Mouse (Mus musculus): Measurements from ENCODE around the gene Cysrt1.
A peak's percentile ranks its signal among the peaks of the same experiment; 100 is the strongest.

Cysrt1 gene

DNA sequence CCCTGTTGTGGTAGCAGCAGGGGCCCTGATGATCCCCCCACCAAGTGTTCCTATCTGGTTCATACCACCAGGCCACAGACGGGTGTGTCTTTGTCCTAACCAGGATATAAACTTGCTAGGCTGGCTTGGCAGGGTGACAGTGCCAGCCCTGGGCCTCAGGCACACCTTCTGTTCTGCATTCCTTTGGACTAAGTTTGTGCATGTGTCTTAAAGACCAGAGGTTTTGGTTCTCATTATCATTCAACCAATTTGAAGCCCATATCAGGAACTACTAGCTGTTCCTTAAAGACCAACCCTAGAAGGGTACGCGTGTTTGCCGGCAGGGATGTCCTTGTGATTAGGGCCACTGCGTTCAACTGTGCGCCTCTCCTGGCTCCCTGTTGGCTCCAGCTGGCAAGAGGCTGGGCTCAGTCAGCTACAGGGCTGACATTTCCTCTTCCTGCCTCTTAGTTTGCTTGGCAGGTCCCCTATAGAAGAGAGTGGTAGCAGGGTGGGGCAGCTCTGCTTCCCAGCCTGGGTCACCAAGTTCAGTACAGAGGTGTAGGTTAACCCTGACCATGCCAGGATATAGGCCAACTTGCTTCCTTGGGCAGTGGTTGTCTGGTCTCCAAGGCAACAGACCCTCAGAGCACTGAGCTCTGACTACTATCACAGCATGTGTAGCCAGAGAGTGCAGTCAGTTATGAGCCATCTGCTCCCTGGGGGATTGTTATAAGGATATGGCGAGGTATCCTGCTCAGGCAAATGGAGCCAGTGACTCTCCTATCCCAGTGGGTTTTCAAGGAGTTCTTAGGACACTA is 44.8 kb upstream of the Cysrt1 start:
- Histone ChIP-seq H3K36me3 (ENCODE audit: insufficient read depth, low read length) (peaks cover 41% of the 10 kb centered on the region), H3K27me3 (ENCODE audit: insufficient read depth, low read length) (peaks cover 51% of the 10 kb centered on the region)
- TF ChIP-seq CTCF (conservative IDR thresholded peaks at IDR 0.05; ENCODE audit: low read length): no peak
- no peak for TF ChIP-seq POU5F1 (IDR thresholded peaks at IDR 0.05; ENCODE audit: borderline replicate concordance, low read length)
- no peak for TF ChIP-seq NANOG (IDR thresholded peaks at IDR 0.05; ENCODE audit: borderline replicate concordance, low read length)

GRCm38 (mm10) chr2:25286314-25286713 is 44.1 kb upstream of the Cysrt1 start:
- peaks cover 48% of the 10 kb centered on the region for H3K4me1 ChIP-seq (replicated peaks; ENCODE audit: low read depth, low read length)
- H3K27me3 ChIP-seq (ENCODE audit: insufficient read depth, low read length): peaks cover 44% of the 10 kb centered on the region
- peaks cover 46% of the 10 kb centered on the region for H3K36me3 ChIP-seq (ENCODE audit: insufficient read depth, low read length)
- no peak overlapping the region for H3K4me3 ChIP-seq (replicated peaks; ENCODE audit: low read length)
- H3K9me3 ChIP-seq (ENCODE audit: low read length): no peaks in the 10 kb centered on the region
- TF ChIP-seq POU5F1 (IDR thresholded peaks at IDR 0.05; ENCODE audit: borderline replicate concordance, low read length): no peak
- no peak for TF ChIP-seq NANOG (IDR thresholded peaks at IDR 0.05; ENCODE audit: borderline replicate concordance, low read length)
- TF ChIP-seq CTCF (conservative IDR thresholded peaks at IDR 0.05; ENCODE audit: low read length): no peak

More for the DNA sequence above, 44.8 kb upstream of the Cysrt1 start:
- H3K4me3 ChIP-seq (replicated peaks; ENCODE audit: low read length): no peak overlapping the region
- H3K4me1 ChIP-seq (replicated peaks; ENCODE audit: low read depth, low read length): peaks cover 55% of the 10 kb centered on the region
- no peaks in the 10 kb centered on the region for H3K9me3 ChIP-seq (ENCODE audit: low read length)

GRCm38 (mm10) chr2:25285551-25285950 is 43.3 kb upstream of the Cysrt1 start:
- TF ChIP-seq NANOG (IDR thresholded peaks at IDR 0.05; ENCODE audit: borderline replicate concordance, low read length) (no peak), POU5F1 (IDR thresholded peaks at IDR 0.05; ENCODE audit: borderline replicate concordance, low read length) (no peak), CTCF (conservative IDR thresholded peaks at IDR 0.05; ENCODE audit: low read length) (no peak)
- peaks cover 36% of the 10 kb centered on the region for H3K27me3 ChIP-seq (ENCODE audit: insufficient read depth, low read length)
- H3K4me3 ChIP-seq (replicated peaks; ENCODE audit: low read length): no peak overlapping the region
- peaks cover 54% of the 10 kb centered on the region for H3K36me3 ChIP-seq (ENCODE audit: insufficient read depth, low read length)
- H3K9me3 ChIP-seq (ENCODE audit: low read length): no peaks in the 10 kb centered on the region
- peaks cover 41% of the 10 kb centered on the region for H3K4me1 ChIP-seq (replicated peaks; ENCODE audit: low read depth, low read length)

GRCm38 (mm10) chr2:25278928-25279882 is 37.0 kb upstream of the Cysrt1 start:
- Histone ChIP-seq H3K9me3 (ENCODE audit: low read length) (no peaks in the 10 kb centered on the region), H3K36me3 (ENCODE audit: insufficient read depth, low read length) (peaks cover 98% of the 10 kb centered on the region), H3K4me3 (replicated peaks; ENCODE audit: low read length) (no peak overlapping the region), H3K4me1 (replicated peaks; ENCODE audit: low read depth, low read length) (no peaks in the 10 kb centered on the region), H3K27me3 (ENCODE audit: insufficient read depth, low read length) (no peaks in the 10 kb centered on the region)
- no peak for TF ChIP-seq POU5F1 (IDR thresholded peaks at IDR 0.05; ENCODE audit: borderline replicate concordance, low read length)
- TF ChIP-seq CTCF (conservative IDR thresholded peaks at IDR 0.05; ENCODE audit: low read length): peak; percentile 79
- TF ChIP-seq NANOG (IDR thresholded peaks at IDR 0.05; ENCODE audit: borderline replicate concordance, low read length): no peak

DNA sequence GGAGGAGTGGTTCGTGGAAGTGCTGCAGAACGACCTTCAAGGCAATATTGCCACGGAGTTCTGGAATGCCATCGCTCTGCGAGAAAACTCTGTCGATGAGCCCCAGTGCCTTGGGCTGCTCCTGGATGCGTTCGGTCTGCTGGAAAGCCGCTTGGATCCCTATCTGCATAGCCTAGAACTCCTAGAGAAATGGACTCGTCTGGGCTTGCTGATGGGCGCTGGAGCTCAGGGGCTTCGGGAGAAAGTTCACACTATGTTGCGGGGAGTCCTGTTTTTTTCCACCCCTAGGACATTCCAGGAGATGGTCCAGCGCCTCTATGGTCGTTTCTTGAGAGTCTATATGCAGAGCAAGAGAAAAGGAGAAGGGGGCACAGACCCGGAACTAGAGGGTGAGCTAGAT is 30.8 kb upstream of the Cysrt1 start:
- Histone ChIP-seq H3K27me3 (ENCODE audit: insufficient read depth, low read length) (no peaks in the 10 kb centered on the region), H3K4me3 (replicated peaks; ENCODE audit: low read length) (peak overlapping the region; percentile 95), H3K36me3 (ENCODE audit: insufficient read depth, low read length) (peaks cover 88% of the 10 kb centered on the region), H3K4me1 (replicated peaks; ENCODE audit: low read depth, low read length) (peaks cover 41% of the 10 kb centered on the region), H3K9me3 (ENCODE audit: low read length) (no peaks in the 10 kb centered on the region)
- TF ChIP-seq CTCF (conservative IDR thresholded peaks at IDR 0.05; ENCODE audit: low read length): no peak
- TF ChIP-seq NANOG (IDR thresholded peaks at IDR 0.05; ENCODE audit: borderline replicate concordance, low read length): no peak
- TF ChIP-seq POU5F1 (IDR thresholded peaks at IDR 0.05; ENCODE audit: borderline replicate concordance, low read length): no peak

- no peak for TF ChIP-seq POU5F1 (IDR thresholded peaks at IDR 0.05; ENCODE audit: borderline replicate concordance, low read length)
- no peak for TF ChIP-seq NANOG (IDR thresholded peaks at IDR 0.05; ENCODE audit: borderline replicate concordance, low read length)
- no peak for TF ChIP-seq CTCF (conservative IDR thresholded peaks at IDR 0.05; ENCODE audit: low read length)
Measured at GRCm38 (mm10) chr2:25272515-25272914, 30.3 kb upstream of the Cysrt1 start.

GRCm38 (mm10) chr2:25271827-25272511 is 29.7 kb upstream of the Cysrt1 start, which contains the start of the genes Ssna1 and Anapc2:
Gene Ssna1 (minus strand): TSS chr2:25272438.
Gene Anapc2 (plus strand): TSS chr2:25272478.
- Histone ChIP-seq H3K4me3 (replicated peaks; ENCODE audit: low read length) (peak within 1 kb of the TSS; percentile 95), H3K9me3 (ENCODE audit: low read length) (no peaks in the 10 kb centered on the region), H3K36me3 (ENCODE audit: insufficient read depth, low read length) (peaks cover 88% of the 10 kb centered on the region), H3K4me1 (replicated peaks; ENCODE audit: low read depth, low read length) (peaks cover 51% of the 10 kb centered on the region), H3K27me3 (ENCODE audit: insufficient read depth, low read length) (no peaks in the 10 kb centered on the region)
- TF ChIP-seq CTCF (conservative IDR thresholded peaks at IDR 0.05; ENCODE audit: low read length) (no peak), NANOG (IDR thresholded peaks at IDR 0.05; ENCODE audit: borderline replicate concordance, low read length) (no peak), POU5F1 (IDR thresholded peaks at IDR 0.05; ENCODE audit: borderline replicate concordance, low read length) (no peak)

More at GRCm38 (mm10) chr2:25272515-25272914, 30.3 kb upstream of the Cysrt1 start:
- Histone ChIP-seq H3K4me1 (replicated peaks; ENCODE audit: low read depth, low read length) (peaks cover 46% of the 10 kb centered on the region), H3K27me3 (ENCODE audit: insufficient read depth, low read length) (no peaks in the 10 kb centered on the region), H3K9me3 (ENCODE audit: low read length) (no peaks in the 10 kb centered on the region), H3K36me3 (ENCODE audit: insufficient read depth, low read length) (peaks cover 88% of the 10 kb centered on the region), H3K4me3 (replicated peaks; ENCODE audit: low read length) (peak overlapping the region; percentile 95)
